Mouse (Mus musculus) left cerebral cortex, postnatal 10 days (tissue): ENCODE data around the gene Slc22a14. TPM values are rescaled to one million over a fixed set of nuclear protein-coding genes. Genes with fewer than 3 reads are reported as not detected.

Experiments
- DNase-seq, 2 experiments: peaks; one replicate each; pipeline ENCODE4 v3.0.0; 2021 to 2022; ENCODE audit warnings: low spot score in 2 of 2, mixed read lengths in 1 of 2; ENCODE audit errors: extremely low spot score in 1 of 2
- intact Hi-C: fragments of 180-260 bp; cut with DNase I; formaldehyde crosslinking; loops from one replicate; pipeline ENCODE4 v1.15.1; 2025
- total RNA-seq, 2 experiments: library from RNA; stranded (reverse); gene quantifications; 2 replicates each; pipeline ENCODE4 v1.2.3; 2021

Slc22a14 gene
- total RNA-seq, 2 experiments from 2014 or later, result not detected

DNA sequence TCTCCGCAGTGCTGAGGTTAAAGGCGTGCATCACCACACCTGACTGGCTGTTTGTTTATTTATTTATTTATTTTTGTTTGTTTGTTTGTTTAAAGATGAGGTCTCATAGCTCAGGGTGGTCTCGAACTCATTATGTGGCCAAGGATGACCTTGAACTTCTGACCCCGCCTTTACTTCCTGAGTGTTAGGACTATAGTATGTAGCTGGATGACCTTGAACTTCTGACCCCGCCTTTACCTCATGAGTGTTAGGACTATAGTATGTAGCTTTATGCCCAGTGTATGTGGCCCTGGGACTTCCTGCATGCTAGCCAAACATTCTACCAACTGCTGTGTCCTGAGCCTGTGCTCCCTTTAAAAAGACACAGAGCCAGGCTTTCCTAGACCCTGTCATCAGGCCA, 3.9 kb downstream of the Slc22a14 start:
- no peak for DNase-seq
- intact Hi-C loops, result loop anchor here (5.0 kb wide), 1 partner anchor 36 kb away; no protein-coding TSS in a partner anchor

DNA sequence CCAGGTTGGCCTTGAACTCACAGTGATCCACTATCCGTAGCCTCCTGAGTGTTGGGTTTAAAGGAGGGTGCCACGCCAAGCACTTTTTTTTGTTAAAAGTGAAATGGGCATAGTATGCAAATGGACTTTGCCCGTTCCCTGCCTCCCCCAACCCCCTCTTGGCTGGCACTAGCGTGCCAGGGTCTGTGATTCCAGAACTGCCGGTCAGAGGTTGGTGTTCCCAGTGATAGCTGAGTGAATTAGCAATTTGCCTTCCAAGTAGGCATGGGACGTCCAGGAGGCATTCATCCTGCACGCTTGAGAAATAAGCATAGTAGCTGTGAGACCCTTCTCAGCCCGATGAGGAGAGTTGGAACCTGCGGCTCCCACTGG, 7.3 kb downstream of the Slc22a14 start:
- intact Hi-C loops, result loop anchor here (5.0 kb wide), 1 partner anchor 69 kb away; no protein-coding TSS in a partner anchor

GRCm38 (mm10) chr9:119357331-119358057, 7.9 kb downstream of the Slc22a14 start, which contains the start of gene Xylb:
Gene Xylb (plus strand): TSS chr9:119357381.
- DNase-seq, result peak; percentile 75 to 95
- intact Hi-C loops, result loop anchor here (5.0 kb wide), 1 partner anchor 70 kb away; no protein-coding TSS in a partner anchor

More for the DNA sequence above, 7.3 kb downstream of the Slc22a14 start:
- DNase-seq, result no peak

DNA sequence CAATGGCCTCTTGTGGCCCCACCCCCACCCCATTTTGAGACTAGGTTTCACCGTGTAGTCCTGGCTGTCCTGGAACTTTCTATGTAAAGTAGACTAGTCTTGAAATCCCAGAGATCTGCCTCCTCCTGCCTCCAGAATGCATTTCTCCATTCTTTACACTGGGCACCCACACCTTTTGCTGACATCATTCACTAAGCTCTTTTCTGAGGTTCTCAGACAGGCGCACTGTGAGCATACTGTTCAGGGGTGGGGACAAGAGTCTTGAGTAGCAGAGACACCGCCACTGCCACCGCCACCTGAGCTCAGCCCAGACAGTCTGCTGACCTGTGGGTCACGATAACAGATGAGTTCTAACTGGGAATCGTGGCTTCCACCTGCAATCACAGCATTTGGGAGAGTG, 9.4 kb downstream of the Slc22a14 start:
- intact Hi-C loops, result loop anchor here (5.0 kb wide), 1 partner anchor 71 kb away; no protein-coding TSS in a partner anchor
- no peak for DNase-seq

DNA sequence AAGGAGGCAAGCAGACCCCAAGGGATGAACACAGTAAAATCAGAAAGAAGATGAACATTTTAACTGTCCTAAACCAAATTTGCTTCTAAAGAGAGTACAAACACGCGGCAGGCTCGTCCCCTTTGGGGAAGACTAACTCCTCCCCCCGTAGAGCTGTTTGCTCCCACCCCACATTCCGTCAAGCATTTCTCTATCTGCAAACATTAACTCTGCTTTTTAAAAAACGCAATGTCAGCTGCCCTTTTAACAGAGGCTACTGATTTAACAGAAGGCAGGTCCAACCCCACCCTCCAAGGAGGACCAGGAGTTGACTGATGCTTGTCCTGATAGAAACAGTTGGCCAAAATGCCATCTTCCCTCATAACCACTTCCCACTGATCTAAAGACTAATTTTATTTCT, 11.4 kb downstream of the Slc22a14 start:
- DNase-seq, result no peak
- intact Hi-C loops, result no loop called here

DNA sequence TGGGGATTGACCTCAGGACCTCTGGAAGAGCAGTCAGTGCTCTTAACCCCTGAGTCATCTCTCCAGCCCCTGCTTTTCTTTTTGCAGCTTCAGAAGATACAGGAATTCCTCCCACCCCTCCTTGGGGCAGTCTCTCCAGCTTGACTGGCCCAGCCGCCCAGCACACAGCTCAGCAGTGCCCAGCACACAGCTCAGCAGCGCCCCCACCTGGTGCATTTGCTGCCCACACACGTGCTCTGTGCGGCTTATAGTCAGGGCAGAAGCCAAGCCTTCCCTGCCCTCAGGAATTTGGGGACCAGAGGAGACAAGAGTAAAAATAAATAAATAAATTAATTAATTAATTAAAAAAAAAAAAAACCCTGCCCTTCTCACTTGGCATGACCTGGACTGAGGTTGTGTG, 13.3 kb downstream of the Slc22a14 start:
- intact Hi-C loops, result no loop called here
- DNase-seq, result peak in 1 of 2 experiments; percentile 87

GRCm38 (mm10) chr9:119350947-119351705, 14.2 kb downstream of the Slc22a14 start:
- DNase-seq, result no peak
- intact Hi-C loops, result no loop called here

- intact Hi-C loops, result no loop called here
- no peak for DNase-seq
These were observed 14.8 kb downstream of the Slc22a14 start for GRCm38 (mm10) chr9:119350531-119350930.

- intact Hi-C loops, result no loop called here
- DNase-seq, result no peak
These were observed 19.0 kb downstream of the Slc22a14 start for GRCm38 (mm10) chr9:119346376-119346775.

- intact Hi-C loops, result no loop called here
- no peak for DNase-seq
These were observed 22.6 kb downstream of the Slc22a14 start for GRCm38 (mm10) chr9:119342728-119343127.

DNA sequence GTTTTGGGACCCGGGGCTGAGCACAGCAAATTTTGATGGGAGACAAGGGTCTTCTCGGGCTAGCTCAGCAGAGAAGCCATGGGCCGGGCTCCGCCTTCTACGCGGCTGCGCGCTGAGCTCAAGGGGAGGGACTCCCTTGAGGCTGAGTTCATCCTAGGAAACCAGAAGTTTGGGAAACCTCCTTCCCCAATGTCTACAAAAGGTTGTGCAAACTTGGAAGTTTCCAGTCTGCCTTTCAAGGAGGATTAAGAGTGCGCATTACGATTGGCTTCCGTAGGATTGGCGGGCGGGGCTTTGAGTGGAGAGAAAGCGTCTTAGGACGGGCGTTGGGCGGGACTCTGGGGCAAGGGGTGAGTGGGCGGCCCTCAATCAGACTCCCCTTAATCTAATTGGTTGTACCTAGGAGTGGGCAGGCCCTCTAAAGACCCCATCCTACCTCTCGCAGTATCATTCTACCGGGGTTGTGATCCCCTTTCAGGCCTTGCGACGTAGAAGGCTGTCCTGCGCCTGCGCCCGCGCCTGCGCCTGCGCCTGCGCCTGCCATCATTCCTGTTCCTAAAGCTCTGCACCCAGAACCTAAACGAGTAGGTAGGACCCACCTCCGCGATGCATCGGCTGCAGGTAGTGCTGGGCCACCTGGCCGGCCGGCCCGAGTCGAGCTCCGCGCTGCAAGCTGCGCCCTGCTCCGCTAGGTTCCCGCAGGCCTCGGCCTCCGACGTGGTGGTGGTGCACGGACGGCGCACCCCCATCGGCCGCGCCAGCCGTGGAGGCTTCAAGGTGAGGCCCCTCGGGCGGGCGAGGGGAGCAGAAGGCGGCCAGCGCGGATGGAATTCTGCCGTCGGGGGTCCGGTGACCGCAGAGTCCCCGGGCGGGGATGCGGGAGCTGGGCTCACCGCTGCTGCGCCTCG, 24.2 kb downstream of the Slc22a14 start, which contains the start of gene Myd88:
Gene Myd88, minus strand, starts transcription at position 503 of the 908 bp plus-strand sequence.
- intact Hi-C loops, result no loop called here
- DNase-seq, result peak; percentile 97 to 98

DNA sequence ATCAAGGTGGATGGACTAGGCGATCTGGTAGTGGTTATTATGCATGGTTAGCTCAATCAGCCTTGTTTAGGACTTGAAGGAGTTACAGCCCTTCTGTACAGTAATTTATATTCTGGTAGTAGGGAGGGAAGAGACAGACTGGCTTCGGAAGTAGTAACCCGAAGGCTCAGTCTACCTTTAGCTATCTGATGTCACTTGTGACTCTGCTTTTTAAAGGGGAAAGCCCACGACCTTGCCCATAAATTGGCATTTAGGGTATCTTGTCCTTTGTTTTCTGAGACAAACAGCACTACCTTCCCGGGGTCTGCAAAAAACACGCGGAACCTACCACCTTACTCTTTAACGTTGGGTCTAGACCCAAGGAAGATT, 25.2 kb downstream of the Slc22a14 start:
- no peak for DNase-seq
- intact Hi-C loops, result no loop called here

- DNase-seq, result peak; percentile 66 to 81
- intact Hi-C loops, result no loop called here
These were observed 25.7 kb downstream of the Slc22a14 start, which contains the start of gene Acaa1a for GRCm38 (mm10) chr9:119339558-119340211. Gene Acaa1a (plus strand): TSS chr9:119339676.

DNA sequence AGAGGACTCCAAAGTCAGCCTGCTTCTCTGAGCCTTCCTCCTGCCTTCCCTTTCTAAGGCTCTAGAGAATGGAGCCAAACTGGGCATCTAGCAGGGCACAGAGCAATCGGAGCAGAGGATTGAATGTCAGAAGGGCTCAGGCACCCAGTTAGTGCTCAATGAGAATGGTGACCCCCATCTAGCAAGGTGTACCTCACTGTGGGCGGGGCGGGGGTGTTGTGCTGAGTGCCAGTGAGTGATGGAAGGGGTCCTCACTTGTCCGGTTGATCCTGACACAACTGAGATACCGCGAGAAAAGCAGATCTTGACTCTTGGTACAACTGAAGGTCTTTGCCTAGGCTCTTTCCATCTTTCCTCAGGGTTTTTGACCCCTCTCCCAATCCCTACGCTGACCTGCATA, 26.2 kb downstream of the Slc22a14 start:
- peak in 1 of 2 experiments; percentile 40 for DNase-seq
- intact Hi-C loops, result no loop called here

GRCm38 (mm10) chr9:119338350-119338749, 27.0 kb downstream of the Slc22a14 start:
- intact Hi-C loops, result no loop called here
- no peak for DNase-seq

GRCm38 (mm10) chr9:119337842-119338241, 27.5 kb downstream of the Slc22a14 start:
- DNase-seq, result no peak
- intact Hi-C loops, result no loop called here

DNA sequence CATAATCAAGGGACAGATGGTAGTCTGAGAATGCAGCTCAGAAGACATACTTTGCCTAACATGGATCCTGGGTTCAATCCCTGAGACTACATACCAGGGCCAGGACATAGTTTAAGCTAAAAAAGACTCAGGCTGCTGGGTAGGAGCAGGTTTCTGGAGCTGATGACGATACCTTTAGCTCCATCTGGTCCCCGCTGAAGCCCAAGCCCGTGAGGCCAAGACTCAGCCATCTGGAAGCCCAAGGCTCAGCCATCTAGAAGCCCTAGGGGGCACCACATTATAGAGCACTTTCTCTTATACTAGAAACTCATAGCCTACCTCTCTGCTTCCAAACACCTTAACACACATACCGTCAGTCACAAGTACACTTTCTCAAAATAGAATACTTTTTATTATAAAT, 29.8 kb downstream of the Slc22a14 start:
- DNase-seq, result no peak
- intact Hi-C loops, result no loop called here

DNA sequence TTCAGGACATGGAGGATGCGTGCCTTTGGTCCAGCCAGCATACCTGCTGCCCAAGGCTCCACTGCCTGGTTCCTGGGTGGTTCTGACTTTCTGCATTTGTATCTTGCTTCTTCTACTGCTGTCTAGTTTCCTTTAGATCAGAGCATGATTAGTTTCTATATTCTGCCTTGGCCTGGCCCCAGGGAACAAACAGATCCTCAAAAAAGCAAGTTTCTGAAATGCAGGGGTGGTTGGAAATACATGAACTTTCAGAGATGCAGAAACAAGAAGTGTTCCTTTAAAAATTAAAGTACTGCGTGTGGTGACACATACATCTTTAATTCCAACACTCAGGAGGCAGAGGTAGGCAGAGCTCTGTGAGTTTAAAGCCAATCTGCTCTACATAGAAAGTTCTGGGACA, 30.5 kb downstream of the Slc22a14 start:
- intact Hi-C loops, result no loop called here
- DNase-seq, result no peak
